Mouse (Mus musculus) right cerebral cortex, postnatal 36 days (tissue): ENCODE measurements around the gene Xcl1.
"Not testable (repeated sequence)": the region's sequence is repeated elsewhere in the genome, so short reads cannot be mapped to it uniquely, and the experiment has no call there.

Experiments
- DNase-seq, 2 experiments: peaks; one replicate each; pipeline ENCODE4 v3.0.0; 2022; ENCODE audit warnings: low spot score in 2 of 2, mixed read lengths in 1 of 2

Gene Xcl1

DNA sequence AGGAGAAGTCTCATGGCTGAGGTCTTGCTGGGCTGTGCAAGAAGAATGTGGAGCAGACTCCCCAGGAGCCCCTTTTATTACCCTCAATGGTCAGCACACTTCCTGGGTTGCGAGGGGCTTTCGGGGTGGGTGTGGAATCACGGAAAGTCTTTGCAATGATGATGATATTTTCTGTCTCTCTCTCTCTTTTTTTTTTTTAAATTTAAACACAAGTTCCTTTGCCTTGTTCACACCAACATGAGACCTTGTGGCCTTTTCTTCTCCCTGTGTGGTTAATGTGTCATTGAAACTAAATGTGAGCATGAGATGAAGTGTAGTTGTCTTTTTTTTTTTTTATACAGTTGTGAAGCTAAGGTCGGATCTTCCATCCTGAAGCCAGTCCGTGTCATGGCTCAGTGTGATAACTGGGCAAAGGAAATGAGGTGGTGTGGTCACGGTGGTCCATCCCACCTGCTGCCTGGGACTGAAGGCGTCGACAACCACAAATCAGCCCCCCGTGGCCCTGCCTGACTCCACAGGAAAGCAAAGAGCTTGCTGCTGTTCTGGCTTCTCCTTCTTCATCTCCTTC, at the start of gene Xcl1:
Gene Xcl1, minus strand, starts transcription at position 51 of the 568 bp plus-strand sequence.
- no peak for DNase-seq

DNA sequence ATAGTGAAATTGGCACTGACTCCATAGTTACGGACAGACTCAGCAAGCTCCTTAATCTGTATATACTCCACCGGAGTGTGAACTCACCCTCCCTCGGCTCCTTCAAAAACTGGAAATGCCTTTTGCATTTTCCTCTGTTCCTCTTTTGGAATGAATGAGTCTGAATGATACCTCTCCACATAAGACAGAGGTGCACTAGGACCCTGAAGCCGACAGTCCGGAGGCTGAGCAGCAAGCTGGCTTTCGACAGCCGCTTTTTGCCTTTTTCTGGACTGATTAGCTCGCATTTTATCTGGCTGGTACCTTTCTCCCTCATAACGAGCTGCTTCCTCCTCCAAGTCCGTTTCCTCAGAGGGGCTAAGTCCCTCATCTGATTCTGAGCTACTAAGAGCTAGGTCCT, 49.4 kb upstream of the Xcl1 start:
- DNase-seq = not testable (repeated sequence)

DNA sequence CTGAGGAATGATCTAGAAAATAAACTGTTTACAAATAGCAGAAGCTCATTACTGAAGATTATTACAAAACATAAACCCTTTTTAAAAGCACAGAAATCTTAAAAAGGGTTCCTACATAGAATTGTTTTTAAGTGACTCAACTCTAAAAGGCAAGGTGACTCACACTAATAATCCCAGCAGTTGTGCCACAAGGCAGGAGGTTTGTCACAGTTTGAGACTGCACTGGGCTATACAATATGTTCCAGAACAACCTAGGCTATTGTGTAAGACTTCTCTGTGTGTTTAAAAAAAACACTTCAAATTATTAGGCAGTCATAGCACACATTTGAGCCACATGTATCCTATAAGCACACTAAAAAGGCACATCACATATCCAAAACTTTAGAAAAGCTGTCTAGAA, 42.0 kb upstream of the Xcl1 start:
- no peak for DNase-seq

DNA sequence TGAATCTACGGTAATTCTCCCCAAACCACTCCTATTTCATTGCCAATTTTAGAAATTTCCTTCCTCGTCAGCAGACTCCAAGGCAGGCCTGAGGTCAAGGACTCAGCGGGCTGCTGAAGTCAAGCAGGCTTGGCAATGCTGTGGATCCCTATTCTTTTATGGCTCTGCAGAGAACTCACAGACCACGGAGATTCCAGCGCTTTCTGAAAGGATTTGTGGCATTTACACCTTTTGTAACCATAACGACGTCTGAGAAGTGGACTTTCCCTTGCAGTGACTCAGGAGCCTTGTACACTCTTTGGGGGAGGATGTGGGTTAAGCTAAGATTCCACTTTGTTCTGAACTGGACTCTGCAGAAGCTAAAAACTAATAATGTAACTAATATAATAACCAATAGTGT, 40.4 kb upstream of the Xcl1 start:
- no peak for DNase-seq

DNA sequence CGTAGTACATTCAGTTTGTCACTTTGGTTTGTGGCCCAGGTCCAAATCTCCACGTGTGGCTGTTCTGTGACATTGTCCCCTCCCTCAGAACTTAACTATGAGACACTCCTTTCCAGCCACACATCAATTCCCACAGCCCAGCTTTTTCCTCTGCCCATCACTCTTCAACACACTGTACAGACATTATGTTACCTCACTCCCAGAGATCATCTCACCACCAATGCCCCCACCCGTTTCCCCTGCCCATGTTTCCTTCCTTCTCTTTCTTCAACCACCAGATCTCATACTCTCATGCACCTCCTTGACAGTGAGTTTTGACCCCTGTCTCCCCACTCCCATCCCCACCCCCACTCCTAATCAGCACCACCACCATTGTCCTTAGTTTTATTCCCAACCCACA, 39.9 kb upstream of the Xcl1 start:
- no peak for DNase-seq

DNA sequence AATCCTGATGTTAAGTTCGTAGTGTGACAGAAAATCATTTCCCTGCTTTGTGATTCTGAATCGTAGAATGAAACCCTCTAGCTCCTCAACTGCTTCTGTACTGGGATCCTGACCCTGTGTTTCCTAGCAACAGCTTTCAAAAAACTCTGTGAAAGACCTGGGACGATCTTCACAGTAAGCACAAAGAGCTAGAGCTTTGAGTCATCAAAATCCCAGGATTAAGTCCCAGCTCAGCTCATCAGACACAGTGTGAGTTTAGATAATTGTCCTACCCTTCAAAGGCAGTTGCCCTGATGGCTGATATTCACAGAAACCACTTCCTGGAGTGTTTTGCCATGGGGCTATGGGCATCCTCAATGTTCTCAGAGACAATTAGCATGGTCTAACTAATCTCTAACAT, 38.5 kb upstream of the Xcl1 start:
- no peak for DNase-seq

DNA sequence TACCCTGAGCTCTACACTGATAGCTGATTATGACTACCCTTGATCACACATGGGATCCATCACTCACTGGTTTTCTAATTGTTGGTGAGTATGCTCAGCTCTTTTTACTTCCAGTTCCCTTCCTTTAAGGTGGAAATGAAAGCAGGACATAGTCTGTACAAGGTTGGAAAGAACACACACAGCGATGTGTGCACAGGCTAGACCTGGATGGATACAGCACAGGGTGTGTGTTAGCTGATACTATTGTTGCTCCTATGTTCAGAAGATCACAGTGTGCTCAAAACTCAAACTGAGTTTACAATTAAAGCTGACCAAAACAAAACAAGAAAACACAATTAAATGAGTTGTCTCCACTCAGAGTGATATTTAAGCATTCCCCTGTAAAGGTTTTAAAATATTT, 38.0 kb upstream of the Xcl1 start:
- no peak for DNase-seq

DNA sequence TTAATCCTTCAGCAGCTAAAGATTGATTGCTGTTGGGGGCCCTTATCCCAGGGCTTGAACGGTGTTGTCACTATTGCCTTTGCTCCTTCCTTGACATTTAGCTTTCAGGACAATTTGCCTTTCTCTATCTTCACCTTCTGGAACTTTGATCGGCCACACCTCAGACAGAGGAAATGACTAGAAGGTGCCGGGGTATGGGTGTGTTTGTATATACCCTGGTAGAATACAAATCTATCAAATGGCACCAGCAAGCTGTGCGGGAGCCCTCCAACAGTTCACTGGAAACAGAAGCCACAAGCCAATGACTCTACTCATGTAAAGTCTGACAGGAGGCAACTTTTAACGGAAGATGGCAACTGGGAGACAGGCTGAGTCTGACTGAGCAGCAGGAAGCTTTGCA, 37.4 kb upstream of the Xcl1 start:
- no peak for DNase-seq

DNA sequence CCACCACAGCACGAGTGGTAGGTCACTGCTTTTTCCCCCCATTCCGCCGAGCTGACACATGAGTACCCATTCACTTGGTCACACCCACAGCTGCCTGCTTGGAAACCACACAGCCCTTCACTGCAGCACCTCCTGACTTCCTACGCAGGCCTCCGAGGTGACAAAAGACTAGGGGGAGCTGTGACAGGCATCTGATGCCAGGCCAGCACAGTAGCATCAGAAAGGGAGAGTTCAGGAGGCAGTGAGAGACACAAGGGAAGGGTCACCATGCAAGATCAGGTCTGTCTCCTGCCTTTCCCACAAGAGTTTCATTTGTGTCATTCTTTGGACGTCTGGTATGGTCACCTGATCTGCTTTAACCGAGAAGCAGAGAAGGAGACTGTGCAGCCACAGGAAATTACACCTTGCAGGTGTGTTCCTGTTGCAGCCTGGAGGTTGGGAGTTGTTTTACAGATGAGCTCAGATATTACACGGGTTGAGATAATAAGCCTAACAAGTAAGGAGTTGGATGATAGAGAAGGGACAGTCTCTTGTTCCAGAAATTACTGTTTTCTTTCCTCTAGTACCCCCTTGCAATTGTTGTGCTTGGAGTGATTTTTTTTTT, 30.9 kb upstream of the Xcl1 start:
- no peak for DNase-seq

DNA sequence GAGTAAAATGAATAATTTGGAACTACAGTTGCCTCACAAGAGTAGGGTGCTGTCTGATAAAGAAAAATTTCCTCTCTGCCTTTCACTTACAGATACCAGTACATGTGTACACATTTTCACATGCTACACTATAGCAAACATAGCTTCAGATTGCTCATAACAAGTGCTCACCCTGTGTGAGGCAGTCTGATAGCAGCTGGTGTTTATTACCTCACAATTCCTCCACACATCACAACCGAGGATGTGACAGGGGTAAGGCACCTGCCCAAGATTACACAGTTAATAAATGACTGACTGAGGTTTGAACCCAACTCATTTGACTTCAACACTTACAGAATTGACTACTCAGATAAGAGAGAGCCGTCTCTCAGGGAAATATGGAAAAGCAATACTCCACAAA, 25.3 kb upstream of the Xcl1 start:
- no peak for DNase-seq

DNA sequence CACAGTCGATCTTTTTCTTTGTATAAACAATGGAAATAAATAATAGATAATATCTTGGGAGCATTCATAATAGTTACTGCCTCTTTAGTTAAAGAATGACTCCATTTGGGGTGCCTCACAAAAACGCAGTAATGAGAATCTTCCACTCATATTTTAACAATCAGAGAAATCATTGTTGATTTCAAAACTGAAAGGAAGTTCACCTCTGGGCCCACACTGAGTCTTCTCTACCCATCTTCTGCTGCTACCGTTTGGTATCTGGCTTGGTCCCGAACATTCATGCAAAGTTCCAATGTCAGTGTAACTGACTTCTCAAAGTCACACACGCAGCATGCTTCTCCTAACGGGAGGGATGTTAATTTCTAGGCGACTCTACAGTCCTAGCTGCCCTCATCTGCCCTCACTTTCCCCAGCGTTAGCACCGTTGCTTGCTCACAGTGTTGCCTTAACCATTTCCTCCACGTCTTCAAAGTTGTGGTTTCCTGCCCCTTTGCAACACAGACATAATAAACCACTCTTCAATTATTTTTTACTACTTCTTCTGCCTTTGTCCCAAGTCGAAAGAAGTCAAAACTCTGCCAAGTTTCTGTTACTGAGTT, 24.6 kb upstream of the Xcl1 start:
- no peak for DNase-seq

DNA sequence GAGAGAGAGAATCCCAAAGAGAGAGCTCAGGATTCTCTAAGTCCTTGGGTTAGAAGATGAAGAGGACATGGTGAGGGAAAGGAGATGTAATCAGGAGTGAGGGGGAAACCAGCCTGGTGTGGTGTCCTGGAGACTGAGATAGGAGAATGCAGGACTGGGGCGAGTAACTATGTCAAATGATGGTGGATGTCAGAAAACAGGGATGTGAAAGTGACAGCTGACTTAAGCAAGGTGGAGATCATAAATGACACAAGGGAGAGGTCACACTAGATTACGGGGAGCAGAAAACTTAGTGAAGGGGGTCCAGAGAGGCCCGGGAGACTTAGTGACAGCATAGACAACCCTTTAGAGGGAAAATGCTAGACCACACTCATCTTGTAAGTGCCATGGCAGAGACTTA, 23.8 kb upstream of the Xcl1 start:
- no peak for DNase-seq

DNA sequence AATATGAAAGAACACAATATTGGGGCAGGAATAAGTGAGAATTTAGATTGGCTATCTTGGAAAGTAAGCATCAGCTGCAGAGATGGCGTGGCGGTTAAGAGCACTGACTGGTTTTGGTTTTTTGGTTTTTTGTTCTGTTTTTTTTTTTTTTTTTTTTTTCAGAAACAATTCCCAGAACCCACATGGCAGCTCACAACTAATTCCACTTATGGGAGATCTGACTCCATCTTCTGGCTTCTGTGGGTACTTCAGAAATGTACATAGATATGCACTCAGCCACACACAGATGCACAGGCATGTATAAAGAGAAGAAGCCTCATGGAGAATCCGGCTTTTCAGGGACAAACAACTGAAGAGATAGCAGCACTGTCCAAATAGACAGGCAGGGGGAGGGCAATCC, 22.6 kb upstream of the Xcl1 start:
- DNase-seq = no peak

DNA sequence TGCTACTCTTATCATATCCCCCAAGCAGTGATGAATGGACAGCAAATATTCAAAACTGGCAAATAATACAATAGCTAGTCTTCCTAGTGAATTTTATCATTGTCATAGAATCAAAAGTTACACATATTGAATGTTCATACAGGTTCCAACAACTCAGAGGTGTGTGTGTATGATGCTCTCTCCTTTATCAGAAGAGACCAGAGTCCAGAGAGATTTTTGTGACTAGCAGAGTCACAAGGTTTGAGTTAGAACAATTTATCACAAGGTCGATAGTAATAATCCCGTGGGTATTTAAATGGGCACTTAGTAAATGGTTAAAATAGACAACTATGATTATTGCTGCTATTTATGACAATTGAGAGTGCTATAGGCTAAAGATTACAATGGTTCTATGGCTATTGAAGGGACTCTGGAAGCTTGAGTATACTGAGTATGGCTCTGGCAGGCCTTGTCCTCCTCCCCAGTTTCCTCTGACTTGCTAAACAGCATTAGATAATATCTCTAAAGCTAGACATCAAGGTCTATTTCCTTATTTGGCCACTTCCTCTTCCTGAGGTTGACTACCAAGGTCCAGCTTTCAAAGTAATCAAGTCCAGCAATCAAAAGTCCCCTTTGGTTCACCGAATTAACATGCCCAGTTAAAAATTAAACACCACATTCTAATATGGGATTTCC, 21.5 kb upstream of the Xcl1 start:
- no peak for DNase-seq

DNA sequence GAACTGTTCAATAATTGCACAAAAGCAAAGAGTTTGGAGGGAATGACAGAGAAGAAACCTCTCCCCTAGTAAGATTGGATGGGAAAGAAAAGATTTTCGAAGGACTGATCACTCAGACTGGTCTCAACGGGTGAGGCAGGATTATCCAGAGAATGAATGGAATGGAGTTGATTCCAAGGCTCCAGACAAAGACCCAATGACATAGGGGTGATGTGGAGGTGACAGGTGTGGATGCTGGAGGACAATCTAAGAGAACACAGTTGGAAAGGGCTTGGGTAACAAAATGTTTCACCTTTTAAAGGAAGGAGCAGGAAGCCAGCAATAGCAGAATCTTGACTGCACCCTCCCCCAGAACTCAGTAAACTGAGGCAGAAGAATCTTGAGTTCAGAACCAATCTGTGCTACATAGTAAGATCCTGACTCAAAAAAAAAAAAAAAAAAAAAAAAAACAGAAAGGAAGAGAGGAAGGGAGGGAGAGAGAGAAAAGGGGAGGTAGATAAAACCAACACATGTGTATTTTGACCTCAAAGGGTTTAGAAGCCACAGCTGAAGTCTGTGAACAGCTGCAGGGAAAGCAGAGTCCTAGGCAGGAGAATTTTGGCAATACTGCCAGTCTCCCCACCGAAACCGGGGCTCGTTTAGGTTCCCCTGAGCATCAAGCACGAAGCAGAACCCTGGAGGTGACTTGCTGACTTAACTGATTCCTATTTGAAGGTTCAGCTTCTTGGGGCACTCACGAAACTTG, 20.3 kb upstream of the Xcl1 start:
- no peak for DNase-seq

DNA sequence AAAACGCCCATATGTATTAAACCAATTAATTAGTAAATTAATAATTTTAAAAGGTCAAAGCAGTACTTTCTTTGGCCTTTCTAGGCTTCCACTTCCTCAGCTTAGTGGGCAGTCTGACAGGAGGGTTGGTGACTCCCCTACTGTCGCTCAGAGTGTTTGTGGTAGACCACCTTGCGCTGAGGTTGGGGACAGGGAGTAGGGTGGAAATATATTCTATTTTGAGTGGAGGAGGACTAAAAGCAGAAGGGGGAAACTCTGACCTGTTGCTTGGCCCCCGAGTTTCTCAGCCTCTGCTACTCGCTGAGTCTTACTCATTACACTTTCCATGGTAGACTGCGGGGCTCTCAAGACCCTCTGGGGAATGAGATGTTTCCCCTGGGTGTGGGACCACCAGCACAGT, 18.2 kb upstream of the Xcl1 start:
- no peak for DNase-seq

DNA sequence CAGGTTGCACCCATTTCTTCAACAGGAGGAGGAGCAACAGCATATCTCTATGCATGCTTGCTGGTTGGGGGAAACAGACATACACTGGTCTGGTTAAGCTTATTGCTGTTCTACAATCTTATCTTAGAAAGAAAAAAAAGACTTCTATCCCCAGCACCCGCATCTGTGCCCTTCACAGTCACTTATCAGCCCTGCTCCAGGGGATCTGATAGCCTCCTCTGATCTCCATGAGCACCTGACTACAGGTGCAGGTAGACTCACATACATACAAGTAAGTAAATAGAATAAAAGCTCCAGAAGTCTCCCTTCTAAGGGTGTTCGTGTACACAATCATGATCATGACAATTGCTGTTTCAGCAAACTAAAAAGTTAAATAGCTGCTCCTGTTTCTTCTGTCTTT, 733 bp upstream of the Xcl1 start:
- no peak for DNase-seq

DNA sequence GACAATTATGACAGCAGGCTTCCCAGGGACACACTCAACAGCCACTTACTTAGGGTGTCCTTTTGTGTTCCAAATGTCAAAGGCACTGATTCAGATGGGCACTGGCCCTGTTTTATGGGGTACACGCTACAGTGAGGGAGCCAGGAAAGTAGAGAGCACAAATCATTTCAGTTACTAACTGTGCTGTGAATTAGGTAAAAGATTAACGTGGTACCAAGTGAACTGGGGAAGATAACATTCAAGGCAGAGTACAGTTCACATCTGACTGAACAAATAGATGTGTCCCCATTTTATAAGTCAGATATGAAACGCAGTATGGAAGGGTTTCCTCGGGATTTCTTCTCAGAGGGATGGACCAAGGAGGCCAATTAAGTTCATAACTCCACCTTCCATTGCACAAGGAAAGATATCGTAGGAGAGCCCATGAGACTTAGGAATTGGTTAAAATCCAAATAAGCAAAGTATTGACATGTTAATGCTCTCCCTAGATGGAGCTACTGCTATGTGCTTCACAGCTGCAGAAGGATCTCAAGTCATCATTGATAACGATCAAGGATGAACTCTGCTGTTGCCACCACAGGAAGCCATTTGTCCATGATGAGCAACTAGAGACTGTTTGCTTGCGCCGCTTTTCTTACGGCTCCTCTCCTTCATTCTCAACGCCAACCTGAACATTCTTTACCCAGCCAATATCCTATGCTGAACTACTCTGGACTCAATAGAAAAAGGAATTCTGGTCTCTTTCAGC, 1.7 kb downstream of the Xcl1 start:
- no peak for DNase-seq

DNA sequence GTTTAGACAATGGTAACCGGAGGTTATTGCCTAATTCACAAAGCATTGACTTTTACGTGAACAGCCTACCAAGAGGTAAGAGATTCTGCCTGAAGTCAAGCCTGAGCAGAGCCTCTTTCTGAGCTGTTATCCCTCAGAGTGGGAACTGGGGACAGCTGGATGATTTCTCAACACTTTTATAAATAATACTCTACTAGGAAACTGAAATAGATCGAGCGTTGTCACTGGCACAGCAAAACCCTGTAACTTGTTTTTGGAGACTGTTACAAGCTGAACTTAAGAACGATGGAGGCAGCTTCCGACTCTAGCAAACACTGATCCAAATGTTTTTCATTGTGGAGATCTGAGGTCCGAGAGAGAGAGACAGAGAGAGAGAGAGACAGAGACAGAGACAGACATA, 4.2 kb downstream of the Xcl1 start:
- DNase-seq = peak; percentile 16 to 53

DNA sequence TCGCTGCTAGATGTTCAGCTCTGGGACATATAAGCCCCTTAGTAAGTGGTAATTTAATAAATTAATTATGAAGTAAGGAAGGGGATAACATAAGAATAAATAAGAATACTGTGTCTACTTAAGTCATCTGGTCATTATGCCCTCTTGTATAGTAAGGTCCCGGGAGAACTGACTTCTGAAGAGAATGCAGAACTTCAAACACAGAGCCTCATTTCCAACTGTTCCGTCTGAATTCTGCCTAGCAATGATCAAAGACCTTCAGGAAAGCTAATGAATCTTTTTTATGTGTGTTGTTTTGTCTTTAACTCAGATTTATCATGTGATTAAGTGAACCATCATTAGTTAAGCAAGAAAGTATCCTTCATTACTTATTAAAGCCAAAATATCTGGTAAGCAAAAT, 5.3 kb downstream of the Xcl1 start:
- no peak for DNase-seq

DNA sequence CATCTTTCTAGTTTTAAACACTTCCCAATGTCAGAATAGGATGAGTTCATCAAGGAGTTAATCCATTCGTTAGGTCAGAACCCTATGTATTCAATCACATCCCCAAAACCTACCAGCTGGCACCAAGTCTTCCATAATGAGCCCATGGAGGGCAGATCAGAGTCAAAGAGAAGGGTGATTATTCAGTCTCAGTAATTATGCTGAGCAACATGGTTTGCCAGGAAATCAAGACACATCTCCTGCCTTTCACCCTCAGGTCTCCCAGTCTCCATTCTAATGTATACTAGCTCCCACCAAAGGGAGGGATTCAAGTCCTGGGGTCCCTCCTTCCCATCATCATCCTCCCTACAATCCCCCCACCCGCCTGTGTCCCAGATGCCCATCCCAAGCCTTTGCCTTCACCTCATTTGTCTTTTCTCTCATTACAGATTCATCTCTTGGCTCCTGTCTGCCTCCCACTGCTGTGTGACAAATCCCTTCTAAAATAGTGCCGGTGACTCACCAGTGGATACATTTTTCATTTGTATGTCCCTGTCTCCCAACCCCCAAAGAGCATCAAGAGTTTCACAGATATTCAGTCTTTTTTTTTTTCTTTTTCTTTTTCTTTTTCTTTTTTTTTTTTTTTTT, 8.7 kb downstream of the Xcl1 start:
- peak; percentile 67 to 85 for DNase-seq
